Mouse (Mus musculus): ENCODE measurements around the gene Caskin1. TPM values are rescaled to one million over a fixed set of nuclear protein-coding genes. Genes with fewer than 3 reads are reported as not detected.
A peak's percentile ranks its signal among the peaks of the same experiment; 100 is the strongest.
"Not testable (repeated sequence)": the region's sequence is repeated elsewhere in the genome, so short reads cannot be mapped to it uniquely, and the experiment has no call there.

Gene Caskin1
- polyA plus RNA-seq, 1 experiment from 2014 or later = 14.8 TPM

- Histone ChIP-seq H3K4me3 (replicated peaks) (0 out of 2 replicates have a peak overlapping the region, but pooled peaks have one; percentile 75), H3K36me3 (replicated peaks) (peaks cover 12% of the 10 kb centered on the region), H3K4me2 (peak overlapping the region; percentile 39), H3K4me1 (peaks cover 19% of the 10 kb centered on the region)
- not testable (repeated sequence) for H3K9ac ChIP-seq, H3K27ac ChIP-seq, H3K27me3 ChIP-seq, H3K9me3 ChIP-seq
- 47% methylated on average over 10 of the region's 10 CpGs for WGBS
- peak; percentile 3; the same call in 1 of the 2 replicates for ATAC-seq (ENCODE audit: low FRiP score)
Measured at GRCm38 (mm10) chr17:24455523-24456206, 32.7 kb upstream of the Caskin1 start.

GRCm38 (mm10) chr17:24461580-24461979 is 26.8 kb upstream of the Caskin1 start:
- WGBS = 60% methylated on average over 2 of the region's 2 CpGs
- H3K36me3 ChIP-seq (replicated peaks) = no peaks in the 10 kb centered on the region

GRCm38 (mm10) chr17:24462932-24463331 is 25.5 kb upstream of the Caskin1 start:
- no peak overlapping the region for H3K4me2 ChIP-seq
- no peaks in the 10 kb centered on the region for H3K27me3 ChIP-seq
- ATAC-seq (ENCODE audit: low FRiP score) = no peak
- no peak overlapping the region for H3K4me3 ChIP-seq (replicated peaks)
- H3K4me1 ChIP-seq = no peaks in the 10 kb centered on the region
- no peak overlapping the region for H3K9ac ChIP-seq
- 86% methylated on average over 1 of the region's 1 CpGs for WGBS
- no peak overlapping the region for H3K27ac ChIP-seq
- H3K9me3 ChIP-seq = no peaks in the 10 kb centered on the region
- H3K36me3 ChIP-seq (replicated peaks) = no peaks in the 10 kb centered on the region

More at GRCm38 (mm10) chr17:24461580-24461979, 26.8 kb upstream of the Caskin1 start:
- Histone ChIP-seq H3K27me3 (no peaks in the 10 kb centered on the region), H3K4me3 (replicated peaks) (no peak overlapping the region), H3K27ac (no peak overlapping the region), H3K4me1 (no peaks in the 10 kb centered on the region), H3K9ac (no peak overlapping the region), H3K9me3 (no peaks in the 10 kb centered on the region), H3K4me2 (no peak overlapping the region)
- no peak for ATAC-seq (ENCODE audit: low FRiP score)

GRCm38 (mm10) chr17:24463374-24464133 is 24.8 kb upstream of the Caskin1 start:
- Histone ChIP-seq H3K9me3 (no peaks in the 10 kb centered on the region), H3K4me2 (no peak overlapping the region), H3K4me1 (no peaks in the 10 kb centered on the region), H3K9ac (no peak overlapping the region), H3K27me3 (no peaks in the 10 kb centered on the region), H3K27ac (no peak overlapping the region), H3K36me3 (replicated peaks) (no peaks in the 10 kb centered on the region), H3K4me3 (replicated peaks) (no peak overlapping the region)
- 58% methylated on average over 6 of the region's 6 CpGs for WGBS
- ATAC-seq (ENCODE audit: low FRiP score) = no peak

- no peak overlapping the region for H3K4me2 ChIP-seq
- H3K4me1 ChIP-seq = peaks cover 26% of the 10 kb centered on the region
- H3K27ac ChIP-seq = no peak overlapping the region
- no peak for ATAC-seq (ENCODE audit: low FRiP score)
- H3K4me3 ChIP-seq (replicated peaks) = no peak overlapping the region
- H3K36me3 ChIP-seq (replicated peaks) = peaks cover 2% of the 10 kb centered on the region; the same call in 1 of the 2 replicates
- no peak overlapping the region for H3K9ac ChIP-seq
- H3K27me3 ChIP-seq = no peaks in the 10 kb centered on the region
- whole genome bisulfite sequencing = 91% methylated on average over 5 of the region's 5 CpGs
- H3K9me3 ChIP-seq = no peaks in the 10 kb centered on the region
Measured at GRCm38 (mm10) chr17:24468636-24469246, 19.7 kb upstream of the Caskin1 start.

- H3K9ac ChIP-seq = peak overlapping the region; percentile 95
- 19% methylated on average over 7 of the region's 7 CpGs for WGBS
- H3K9me3 ChIP-seq = no peaks in the 10 kb centered on the region
- peak overlapping the region; percentile 83 for H3K4me2 ChIP-seq
- no peaks in the 10 kb centered on the region for H3K27me3 ChIP-seq
- H3K36me3 ChIP-seq (replicated peaks) = peaks cover 8% of the 10 kb centered on the region
- H3K4me3 ChIP-seq (replicated peaks) = peak overlapping the region; percentile 89
- H3K27ac ChIP-seq = peak overlapping the region; percentile 85
- no peak; the same call in 1 of the 2 replicates for ATAC-seq (ENCODE audit: low FRiP score)
- peaks cover 28% of the 10 kb centered on the region for H3K4me1 ChIP-seq
Measured at GRCm38 (mm10) chr17:24469336-24469909, 19.0 kb upstream of the Caskin1 start.

- peak within 1 kb of the TSS; percentile 85 for H3K27ac ChIP-seq
- H3K36me3 ChIP-seq (replicated peaks) = peaks cover 14% of the 10 kb centered on the region
- peak within 1 kb of the TSS; percentile 89 for H3K4me3 ChIP-seq (replicated peaks)
- peak within 1 kb of the TSS; percentile 95 for H3K9ac ChIP-seq
- no peaks in the 10 kb centered on the region for H3K9me3 ChIP-seq
- no peaks in the 10 kb centered on the region for H3K27me3 ChIP-seq
- H3K4me2 ChIP-seq = peak within 1 kb of the TSS; percentile 83
- peak; percentile 97 for ATAC-seq (ENCODE audit: low FRiP score)
- H3K4me1 ChIP-seq = peaks cover 28% of the 10 kb centered on the region
- WGBS = under 1% methylated on average over 70 of the region's 75 CpGs
Measured at GRCm38 (mm10) chr17:24469910-24470602, 18.3 kb upstream of the Caskin1 start, which contains the start of the genes E4f1 and Pgp. TSS of gene E4f1 (minus strand) at chr17:24470313. TSS of gene Pgp (plus strand) at chr17:24470392.

GRCm38 (mm10) chr17:24470701-24471527 is 17.5 kb upstream of the Caskin1 start:
- no peaks in the 10 kb centered on the region for H3K27me3 ChIP-seq
- H3K27ac ChIP-seq = peak overlapping the region; percentile 85
- peak; percentile 49 for ATAC-seq (ENCODE audit: low FRiP score)
- peaks cover 23% of the 10 kb centered on the region for H3K36me3 ChIP-seq (replicated peaks)
- WGBS = 2% methylated on average over 68 of the region's 68 CpGs
- H3K9me3 ChIP-seq = no peaks in the 10 kb centered on the region
- H3K4me1 ChIP-seq = peaks cover 28% of the 10 kb centered on the region
- peak overlapping the region; percentile 89 for H3K4me3 ChIP-seq (replicated peaks)
- peak overlapping the region; percentile 83 for H3K4me2 ChIP-seq
- H3K9ac ChIP-seq = peak overlapping the region; percentile 95

GRCm38 (mm10) chr17:24472512-24472911 is 15.9 kb upstream of the Caskin1 start:
- Histone ChIP-seq H3K4me2 (peak overlapping the region; percentile 83), H3K27ac (no peak overlapping the region), H3K4me3 (replicated peaks) (no peak overlapping the region), H3K9ac (no peak overlapping the region), H3K4me1 (peaks cover 30% of the 10 kb centered on the region), H3K36me3 (replicated peaks) (peaks cover 36% of the 10 kb centered on the region), H3K27me3 (no peaks in the 10 kb centered on the region), H3K9me3 (no peaks in the 10 kb centered on the region)
- 87% methylated on average over 4 of the region's 4 CpGs for WGBS
- ATAC-seq (ENCODE audit: low FRiP score) = no peak

- Histone ChIP-seq H3K9me3 (no peaks in the 10 kb centered on the region), H3K4me3 (replicated peaks) (no peak within 1 kb of the TSS), H3K27me3 (no peaks in the 10 kb centered on the region), H3K36me3 (replicated peaks) (peaks cover 36% of the 10 kb centered on the region), H3K9ac (peak within 1 kb of the TSS; percentile 9), H3K27ac (no peak within 1 kb of the TSS), H3K4me1 (peaks cover 39% of the 10 kb centered on the region), H3K4me2 (no peak within 1 kb of the TSS; the same call in 1 of the 2 replicates)
- WGBS = 75% methylated on average over 6 of the region's 6 CpGs
- no peak for ATAC-seq (ENCODE audit: low FRiP score)
Measured at GRCm38 (mm10) chr17:24473612-24474275, 14.7 kb upstream of the Caskin1 start, which contains the start of gene Bricd5. TSS of gene Bricd5 (plus strand) at chr17:24473884.
